Mouse (Mus musculus) stomach, postnatal 0 days (tissue): ENCODE measurements around the gene Lypd4. TPM values are rescaled to one million over a fixed set of nuclear protein-coding genes. Genes with fewer than 3 reads are reported as not detected.
A peak's percentile ranks its signal among the peaks of the same experiment; 100 is the strongest.
"Not testable (repeated sequence)": the region's sequence is repeated elsewhere in the genome, so short reads cannot be mapped to it uniquely, and the experiment has no call there.

Experiments used
- ATAC-seq: fragments of 200-750 bp; cut with Nextera tagmentation; 2 replicates; pipeline ENCODE4 v1.8.0; 2017; ENCODE audit not compliant: low FRiP score, low TSS enrichment
- DNase-seq: peaks from one replicate; pipeline ENCODE4 v3.0.0-alpha.2; 2016; ENCODE audit warnings: low spot score
- H3K27ac ChIP-seq: fragments of 300-500 bp; sonication (generic); replicated peaks from 2 replicates; pipeline ENCODE4 v1.5.1; 2014; ENCODE audit warnings: mild to moderate bottlenecking, control low read depth
- H3K27me3 ChIP-seq: fragments of 300-500 bp; sonication (generic); 2 replicates; pipeline ENCODE4 v1.6.1; 2014; ENCODE audit warnings: low read length; ENCODE audit not compliant: control insufficient read depth, insufficient read depth
- H3K36me3 ChIP-seq: fragments of 300-500 bp; sonication (generic); 2 replicates; pipeline ENCODE4 v1.6.1; 2014; ENCODE audit warnings: low read length, mixed read lengths; ENCODE audit not compliant: control insufficient read depth, insufficient read depth
- H3K4me1 ChIP-seq: fragments of 300-500 bp; sonication (generic); replicated peaks from 2 replicates; pipeline ENCODE4 v1.6.1; 2014; ENCODE audit warnings: antibody characterized with exemption; ENCODE audit not compliant: control insufficient read depth, insufficient read depth
- H3K4me2 ChIP-seq: fragments of 300-500 bp; sonication (generic); replicated peaks from 2 replicates; pipeline ENCODE4 v1.6.1; 2014; ENCODE audit warnings: low read depth, mild to moderate bottlenecking, control low read depth, moderate library complexity
- H3K4me3 ChIP-seq: fragments of 300-500 bp; sonication (generic); 2 replicates; pipeline ENCODE4 v1.5.1; 2014; ENCODE audit warnings: low read depth, low read length, control low read depth
- H3K9ac ChIP-seq: fragments of 300-500 bp; sonication (generic); 2 replicates; pipeline ENCODE4 v1.6.1; 2014; ENCODE audit warnings: mild to moderate bottlenecking, low read length, control low read depth, mixed read lengths
- H3K9me3 ChIP-seq: fragments of 300-500 bp; sonication (generic); 2 replicates; pipeline ENCODE4 v1.6.1; 2016; ENCODE audit warnings: low read length; ENCODE audit not compliant: control insufficient read depth
- CTCF ChIP-seq: IDR thresholded peaks from 2 replicates; pipeline ENCODE4 v1.5.1; 2016; ENCODE audit warnings: antibody characterized with exemption, low read depth, mild to moderate bottlenecking, moderate library complexity
- EP300 ChIP-seq: optimal IDR thresholded peaks from 2 replicates; pipeline ENCODE3; 2016; ENCODE audit warnings: antibody characterized with exemption
- WGBS: fragments of 180-500 bp; shearing (Covaris S2); extraction: QIAGEN DNeasy Blood & Tissue Kit; methylation state at CpG from one replicate; pipeline ENCODE4 v1.1.7; 2014; 5-methylcytosine and 5-hydroxymethylcytosine counted together
- polyA plus RNA-seq: library from polyadenylated mRNA; unstranded; fragments of >200 nt; fragmentation: Nextera tagmentation; extraction: Ambion mirVana; gene quantifications from 2 replicates; pipeline ENCODE4 v1.2.1, GENCODE M21; 2015

The Lypd4 gene
- polyA plus RNA-seq, 1 experiment from 2014 or later: not detected

DNA sequence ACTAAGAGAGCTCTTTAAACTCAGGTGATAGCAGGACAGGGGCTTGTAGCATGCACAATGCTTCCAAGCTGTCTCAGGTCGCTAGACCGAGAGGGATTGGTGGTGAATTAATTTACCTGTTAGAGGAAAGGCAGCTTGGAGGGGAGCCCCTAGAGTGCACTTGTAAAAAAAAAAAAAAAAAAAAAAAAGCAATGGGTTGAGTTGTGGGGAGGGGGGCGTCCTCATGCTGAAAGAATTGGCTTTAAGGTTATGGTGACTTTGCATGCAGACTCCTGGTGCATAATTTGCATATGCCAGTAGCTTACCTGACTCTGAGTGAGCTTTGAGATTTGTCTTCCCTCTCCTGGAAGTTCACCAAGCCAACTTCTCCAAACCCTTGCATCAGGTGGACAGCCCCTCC is 29.4 kb downstream of the Lypd4 start:
- Histone ChIP-seq H3K4me1 (no peaks in the 10 kb centered on the region), H3K9me3 (no peaks in the 10 kb centered on the region), H3K4me3 (no peak overlapping the region), H3K27me3 (no peaks in the 10 kb centered on the region), H3K36me3 (no peaks in the 10 kb centered on the region), H3K9ac (no peak overlapping the region), H3K4me2 (no peak overlapping the region), H3K27ac (no peak overlapping the region)
- DNase-seq (no peak), ATAC-seq (no peak)
- 51% methylated on average over 3 of the region's 3 CpGs for WGBS
- TF ChIP-seq EP300 (no peak), CTCF (no peak)

GRCm38 (mm10) chr7:24839410-24839808 is 30.3 kb downstream of the Lypd4 start:
- H3K27ac ChIP-seq: no peak overlapping the region
- TF ChIP-seq CTCF: no peak
- no peak for TF ChIP-seq EP300
- H3K4me2 ChIP-seq: no peak overlapping the region
- no peaks in the 10 kb centered on the region for H3K27me3 ChIP-seq
- DNase-seq (no peak), ATAC-seq (no peak)
- no peak overlapping the region for H3K4me3 ChIP-seq
- no peak overlapping the region for H3K9ac ChIP-seq
- H3K36me3 ChIP-seq: no peaks in the 10 kb centered on the region
- H3K9me3 ChIP-seq: no peaks in the 10 kb centered on the region
- no peaks in the 10 kb centered on the region for H3K4me1 ChIP-seq
- 75% methylated on average over 8 of the region's 8 CpGs for WGBS

- not testable (repeated sequence) for H3K36me3 ChIP-seq, DNase-seq, H3K27ac ChIP-seq, H3K9ac ChIP-seq, H3K4me2 ChIP-seq, H3K4me1 ChIP-seq, H3K9me3 ChIP-seq, H3K27me3 ChIP-seq, H3K4me3 ChIP-seq
- ATAC-seq: 0 out of 2 replicates have a peak, but pooled peaks have one; percentile 21
- 53% methylated on average over 11 of the region's 13 CpGs for WGBS
Measured at GRCm38 (mm10) chr7:24838732-24839409, 30.9 kb downstream of the Lypd4 start.

- no peaks in the 10 kb centered on the region for H3K36me3 ChIP-seq
- 91% methylated on average over 4 of the region's 4 CpGs for WGBS
- H3K9me3 ChIP-seq: no peaks in the 10 kb centered on the region
- no peak overlapping the region for H3K27ac ChIP-seq
- no peak overlapping the region for H3K9ac ChIP-seq
- no peaks in the 10 kb centered on the region for H3K27me3 ChIP-seq
- DNase-seq (no peak), ATAC-seq (no peak)
- H3K4me1 ChIP-seq: no peaks in the 10 kb centered on the region
- H3K4me3 ChIP-seq: no peak overlapping the region
- H3K4me2 ChIP-seq: no peak overlapping the region
- no peak for TF ChIP-seq CTCF
- no peak for TF ChIP-seq EP300
Measured at GRCm38 (mm10) chr7:24827181-24827580, 42.6 kb downstream of the Lypd4 start.

DNA sequence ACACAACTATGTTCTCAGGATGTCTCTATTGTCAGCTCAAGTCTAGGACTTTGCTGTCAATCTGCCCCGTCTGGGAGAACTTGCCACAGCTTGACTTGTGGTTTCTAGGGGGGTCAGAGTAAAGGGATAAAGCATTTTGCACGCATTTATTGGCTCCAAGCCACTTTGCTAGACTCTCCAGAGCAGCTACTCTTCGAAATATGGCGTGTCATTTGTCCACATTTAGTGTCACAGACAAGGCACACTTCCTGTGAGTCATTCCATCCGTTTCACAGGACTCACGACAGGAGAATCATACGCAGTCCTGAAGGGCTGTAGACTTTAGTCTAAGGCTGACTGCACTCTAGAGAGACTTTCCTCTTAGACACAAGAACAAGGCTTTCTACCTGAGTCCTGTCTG is 45.3 kb downstream of the Lypd4 start:
- ATAC-seq: no peak
- 51% methylated on average over 7 of the region's 7 CpGs for WGBS

GRCm38 (mm10) chr7:24817502-24817901 is 52.2 kb downstream of the Lypd4 start:
- no peak overlapping the region for H3K27ac ChIP-seq
- peak; percentile 79 for DNase-seq
- peak; percentile 67; the same call in 1 of the 2 replicates for ATAC-seq
- no peaks in the 10 kb centered on the region for H3K36me3 ChIP-seq
- no peak overlapping the region for H3K9ac ChIP-seq
- peak; percentile 89 for TF ChIP-seq CTCF
- no peak for TF ChIP-seq EP300
- no peak overlapping the region for H3K4me2 ChIP-seq
- no peak overlapping the region for H3K4me3 ChIP-seq
- no peaks in the 10 kb centered on the region for H3K27me3 ChIP-seq
- H3K4me1 ChIP-seq: no peaks in the 10 kb centered on the region
- WGBS: 0% methylated on average over 3 of the region's 3 CpGs
- no peaks in the 10 kb centered on the region for H3K9me3 ChIP-seq

More for the DNA sequence above, 45.3 kb downstream of the Lypd4 start:
- H3K9me3 ChIP-seq: no peaks in the 10 kb centered on the region
- no peaks in the 10 kb centered on the region for H3K27me3 ChIP-seq
- no peak overlapping the region for H3K4me3 ChIP-seq
- no peak overlapping the region for H3K27ac ChIP-seq
- no peak overlapping the region for H3K9ac ChIP-seq
- no peak for DNase-seq
- H3K4me1 ChIP-seq: no peaks in the 10 kb centered on the region
- no peak overlapping the region for H3K4me2 ChIP-seq
- H3K36me3 ChIP-seq: no peaks in the 10 kb centered on the region
- TF ChIP-seq CTCF (no peak), EP300 (no peak)

Other genes starting within 250 kb of the Lypd4 start
- 277 and 306 TPM in 2 replicates for gene Lypd3, start 233.4 kb downstream of the Lypd4 start, polyA plus RNA-seq
- gene Tex101, start 193.3 kb downstream of the Lypd4 start, polyA plus RNA-seq: 0.15 TPM in 1 of 2 replicates, not detected in the other
- not detected in 2 replicates for gene BC049730, start 160.7 kb downstream of the Lypd4 start, polyA plus RNA-seq
- not detected in 2 replicates for gene Gm4763, start 143.0 kb downstream of the Lypd4 start, polyA plus RNA-seq
- 12.2 and 12.3 TPM in 2 replicates for gene Cd177, start 109.6 kb downstream of the Lypd4 start, polyA plus RNA-seq
- 2.3 and 2.7 TPM in 2 replicates for gene Ceacam10, start 92.7 kb downstream of the Lypd4 start, polyA plus RNA-seq
- 10.4 and 15.8 TPM in 2 replicates for gene Gm9844, start 7.7 kb downstream of the Lypd4 start, polyA plus RNA-seq
- gene Dmrtc2, start 116 bp upstream of the Lypd4 start, polyA plus RNA-seq: not detected in 2 replicates
- 2,060 and 2,085 TPM in 2 replicates for gene Rps19, start 14.4 kb upstream of the Lypd4 start, polyA plus RNA-seq
- gene Cd79a, start 27.4 kb upstream of the Lypd4 start, polyA plus RNA-seq: 0.25 and 0.44 TPM in 2 replicates
- gene Arhgef1, start 33.0 kb upstream of the Lypd4 start, polyA plus RNA-seq: 45.2 and 49.9 TPM in 2 replicates
- gene Gm4881, start 74.6 kb upstream of the Lypd4 start, polyA plus RNA-seq: not detected in 2 replicates
- 290 and 293 TPM in 2 replicates for gene Rabac1, start 102.8 kb upstream of the Lypd4 start, polyA plus RNA-seq
- 1.6 and 2.4 TPM in 2 replicates for gene Atp1a3, start 136.0 kb upstream of the Lypd4 start, polyA plus RNA-seq
- gene Grik5, start 202.4 kb upstream of the Lypd4 start, polyA plus RNA-seq: 1.7 and 2.2 TPM in 2 replicates
- gene Zfp574, start 202.6 kb upstream of the Lypd4 start, polyA plus RNA-seq: 12.1 and 12.9 TPM in 2 replicates